Mouse (Mus musculus) left cerebral cortex, postnatal 10 days (tissue): ENCODE measurements around the gene Snx17. TPM values are rescaled to one million over a fixed set of nuclear protein-coding genes. Genes with fewer than 3 reads are reported as not detected.
"Not testable (repeated sequence)": the region's sequence is repeated elsewhere in the genome, so short reads cannot be mapped to it uniquely, and the experiment has no call there.

ENCODE experiments used
- DNase-seq, 2 experiments: peaks; one replicate each; pipeline ENCODE4 v3.0.0; 2021 to 2022; ENCODE audit warnings: low spot score in 2 of 2, mixed read lengths in 1 of 2; ENCODE audit errors: extremely low spot score in 1 of 2
- intact Hi-C: fragments of 180-260 bp; cut with DNase I; formaldehyde crosslinking; loops from one replicate; pipeline ENCODE4 v1.15.1; 2025
- total RNA-seq, 2 experiments: library from RNA; stranded (reverse); gene quantifications; 2 replicates each; pipeline ENCODE4 v1.2.3; 2021

Gene Snx17
- total RNA-seq, 2 experiments from 2014 or later = 73.4 to 74.6 TPM

DNA sequence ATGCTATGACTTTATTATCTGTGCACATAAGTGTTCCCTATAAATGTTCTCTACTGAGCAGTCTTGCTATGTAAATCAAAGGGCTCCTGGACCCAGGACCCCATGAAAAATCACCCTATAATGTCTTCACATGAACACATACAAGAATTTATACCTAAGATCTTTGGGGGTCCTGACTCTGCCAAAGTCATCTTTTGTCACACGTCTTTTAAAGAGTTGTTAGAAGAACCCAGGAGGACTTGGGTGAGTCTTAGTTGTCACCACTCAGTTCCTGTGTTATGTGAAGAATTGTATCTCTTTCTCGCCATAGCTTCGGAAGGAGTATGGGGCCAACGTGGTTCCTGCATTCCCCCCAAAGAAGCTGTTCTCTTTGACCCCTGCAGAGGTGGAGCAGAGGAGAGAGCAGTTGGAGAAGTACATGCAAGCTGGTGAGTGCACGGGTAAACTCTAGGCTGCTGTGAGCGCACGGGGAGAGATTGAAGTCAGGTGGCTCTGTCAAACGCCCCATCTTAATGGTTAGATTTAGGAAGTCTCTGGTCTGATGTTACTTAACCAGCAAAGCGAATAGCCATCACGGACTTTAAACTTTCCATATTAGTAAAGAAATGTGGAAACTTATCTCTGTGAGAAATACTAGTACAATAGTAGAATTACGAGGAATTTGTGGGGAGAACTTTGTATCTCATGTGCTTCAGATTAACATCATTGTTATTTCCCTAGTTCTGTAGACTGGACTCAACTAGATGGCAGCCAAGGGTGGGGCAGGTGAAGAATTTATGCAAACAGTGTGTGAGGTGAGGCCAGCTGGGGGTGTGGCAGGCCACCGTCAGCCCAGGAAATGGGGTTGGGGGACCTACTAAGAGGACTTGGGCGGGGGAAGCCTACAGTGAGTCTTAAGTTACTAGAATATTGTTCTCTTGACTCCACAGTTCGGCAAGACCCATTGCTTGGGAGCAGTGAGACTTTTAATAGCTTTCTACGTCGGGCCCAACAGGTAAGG lies 1.8 kb downstream of the Snx17 start:
- intact Hi-C loops = loop anchor here (5.0 kb wide), 1 partner anchor 58 kb away; the partner anchor contains the start of gene Krtcap3
- no peak for DNase-seq

DNA sequence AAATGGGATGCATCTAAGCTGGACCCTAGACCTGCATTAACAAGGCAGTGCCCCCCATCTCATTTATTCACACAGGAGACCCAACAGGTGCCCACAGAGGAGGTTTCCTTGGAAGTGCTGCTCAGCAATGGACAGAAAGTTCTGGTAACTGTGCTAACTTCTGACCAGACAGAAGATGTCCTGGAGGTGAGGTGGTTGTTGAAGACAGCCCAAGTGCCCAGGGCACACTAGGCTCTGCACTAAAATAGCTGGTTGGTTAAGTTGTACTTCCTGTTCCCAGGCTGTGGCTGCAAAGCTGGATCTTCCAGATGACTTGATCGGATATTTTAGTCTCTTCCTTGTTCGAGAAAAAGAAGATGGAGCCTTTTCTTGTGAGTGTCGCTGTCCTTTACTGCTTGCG lies 2.6 kb downstream of the Snx17 start:
- DNase-seq = no peak
- intact Hi-C loops = loop anchor here (5.0 kb wide), 1 partner anchor 57 kb away; the partner anchor contains the start of gene Krtcap3

DNA sequence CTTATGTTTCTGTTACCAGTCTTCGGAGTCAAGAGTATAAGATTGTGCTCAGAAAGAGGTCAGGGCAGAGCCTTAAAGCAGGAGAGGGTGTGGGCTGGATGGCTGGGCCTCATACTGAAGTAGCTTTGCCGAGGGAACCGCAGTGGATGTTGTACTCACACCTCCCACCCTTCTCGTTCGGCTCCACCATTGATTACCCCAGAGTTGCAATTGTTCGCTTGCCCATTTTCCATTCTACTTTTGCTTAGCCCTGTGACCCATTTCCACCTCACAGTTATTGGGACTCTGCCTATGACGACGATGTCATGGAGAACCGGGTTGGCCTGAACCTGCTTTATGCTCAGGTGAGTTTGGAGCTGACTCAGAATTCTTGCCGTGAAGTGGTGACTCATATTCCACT lies 3.2 kb downstream of the Snx17 start:
- DNase-seq = no peak
- intact Hi-C loops = loop anchor here (5.0 kb wide), 1 partner anchor 56 kb away; the partner anchor contains the start of gene Krtcap3

DNA sequence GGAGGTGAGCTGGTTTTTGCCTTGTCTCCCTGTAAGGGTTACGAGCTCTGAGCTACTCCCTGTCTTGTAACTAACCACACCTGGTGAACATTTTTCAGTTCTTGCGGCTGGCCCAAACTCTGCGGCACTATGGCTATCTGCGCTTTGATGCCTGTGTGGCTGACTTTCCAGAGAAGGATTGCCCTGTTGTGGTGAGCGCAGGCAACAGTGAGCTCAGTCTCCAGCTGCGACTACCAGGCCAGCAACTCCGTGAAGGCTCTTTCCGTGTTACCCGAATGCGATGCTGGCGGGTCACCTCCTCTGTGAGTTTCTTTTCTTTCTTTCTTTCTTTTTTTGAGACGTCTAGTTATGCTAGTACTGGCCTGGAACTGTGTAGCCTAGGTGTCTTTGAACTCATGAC lies 4.0 kb downstream of the Snx17 start:
- intact Hi-C loops = loop anchor here (5.0 kb wide), 1 partner anchor 55 kb away; the partner anchor contains the start of gene Krtcap3
- no peak for DNase-seq

DNA sequence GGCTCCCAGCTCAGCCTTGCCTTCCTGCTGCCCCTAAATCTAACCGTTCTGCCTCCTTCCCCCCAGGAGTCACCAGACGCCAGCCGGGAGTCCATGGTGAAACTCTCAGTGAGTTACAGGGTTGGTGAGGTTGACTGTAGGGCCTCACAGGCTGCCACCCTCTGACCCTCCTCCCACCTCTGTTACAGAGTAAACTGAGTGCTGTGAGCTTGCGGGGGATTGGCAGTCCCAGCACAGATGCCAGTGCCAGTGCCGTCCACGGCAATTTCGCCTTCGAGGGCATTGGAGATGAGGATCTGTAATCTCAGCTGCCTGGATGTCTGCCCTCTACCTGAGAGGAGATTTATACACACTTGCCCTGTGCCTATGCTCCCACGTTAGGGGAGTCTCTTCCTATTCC lies 5.1 kb downstream of the Snx17 start:
- intact Hi-C loops = loop anchor here (5.0 kb wide), 1 partner anchor 54 kb away; the partner anchor contains the start of gene Krtcap3
- DNase-seq = no peak

DNA sequence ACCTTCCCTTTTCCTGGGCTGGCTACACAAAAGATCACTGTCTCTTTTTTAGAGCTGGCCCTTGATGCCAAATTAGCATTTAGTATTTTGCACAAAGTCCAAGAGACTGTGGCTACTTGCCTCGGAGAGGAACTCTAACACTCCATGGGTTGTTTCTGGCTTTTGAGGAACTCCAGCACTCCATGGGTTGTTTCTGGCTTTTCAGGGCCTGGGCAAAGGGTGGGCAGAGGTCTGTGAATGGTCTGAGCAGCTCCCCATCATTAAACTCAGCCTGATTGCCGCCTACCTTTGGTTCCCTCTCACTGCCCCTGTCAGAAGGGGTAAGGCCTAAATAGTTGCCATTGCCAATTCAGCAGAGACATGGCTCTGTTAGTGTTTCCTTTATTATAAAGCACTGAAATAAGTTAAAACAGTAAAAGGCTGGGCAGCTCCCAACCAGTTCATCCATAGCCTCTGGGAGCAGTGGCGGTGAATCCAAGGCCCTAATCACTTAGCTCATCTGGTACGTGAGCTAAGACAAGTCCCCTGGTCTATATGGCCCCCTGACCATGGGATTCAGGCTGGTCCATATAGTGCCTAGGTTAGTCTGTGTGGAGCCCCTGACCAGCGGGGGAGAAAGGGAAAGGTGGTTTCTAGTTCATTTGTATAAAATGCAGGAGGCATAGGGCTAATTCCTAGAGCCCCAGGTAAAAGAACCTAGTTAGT lies 5.7 kb downstream of the Snx17 start:
- intact Hi-C loops = loop anchor here (5.0 kb wide), 1 partner anchor 54 kb away; the partner anchor contains the start of gene Krtcap3

DNA sequence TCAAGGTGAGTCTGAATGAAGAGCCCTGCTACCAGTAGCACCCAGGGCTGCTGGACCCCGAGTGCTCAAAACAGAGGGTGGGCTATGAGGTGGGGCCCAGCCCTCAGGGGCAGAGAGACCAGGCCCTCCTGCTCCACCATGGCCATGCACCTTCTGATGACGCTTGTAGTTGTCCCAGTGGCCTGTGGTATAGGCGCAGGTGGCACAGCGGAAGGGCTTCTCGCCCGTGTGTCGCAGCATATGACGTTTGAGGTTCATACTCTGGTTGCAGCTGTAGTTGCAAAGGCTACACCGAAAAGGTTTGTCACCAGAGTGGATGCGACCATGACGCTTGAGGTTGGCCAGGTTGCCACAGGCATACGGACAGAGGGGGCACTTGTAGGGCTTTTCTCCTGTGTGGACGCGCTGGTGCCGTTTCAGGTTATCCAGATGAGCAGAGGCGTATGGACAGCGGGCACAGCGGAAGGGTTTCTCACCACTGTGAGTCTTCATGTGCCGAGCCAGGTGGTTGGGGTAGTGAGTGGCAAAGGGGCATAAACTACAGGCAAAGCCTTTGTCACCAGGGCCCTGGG lies 6.4 kb downstream of the Snx17 start:
- no peak for DNase-seq
- intact Hi-C loops = loop anchor here (5.0 kb wide), 1 partner anchor 53 kb away; the partner anchor contains the start of gene Krtcap3

More for the DNA sequence above, 5.7 kb downstream of the Snx17 start:
- DNase-seq = no peak

DNA sequence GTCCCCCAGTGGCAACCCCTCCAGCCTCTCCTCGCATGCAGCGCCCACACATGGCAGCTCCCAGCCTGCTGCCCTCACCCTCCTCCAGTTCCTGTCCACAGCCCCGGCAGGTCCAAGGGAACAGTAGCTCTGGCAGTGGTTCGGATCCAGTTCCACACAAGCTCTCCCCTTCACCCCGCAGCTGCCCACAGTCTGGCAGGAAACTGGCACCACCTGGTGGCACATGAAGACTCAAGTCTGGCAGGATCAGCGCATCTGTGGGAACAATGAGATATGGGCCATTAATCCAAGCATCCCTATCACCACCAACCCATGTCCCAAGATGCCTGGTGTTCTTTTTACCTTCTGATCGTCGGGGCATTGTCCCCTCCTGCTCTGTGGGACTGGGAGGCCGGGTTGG lies 6.9 kb downstream of the Snx17 start:
- intact Hi-C loops = loop anchor here (5.0 kb wide), 1 partner anchor 52 kb away; the partner anchor contains the start of gene Krtcap3
- peak in 1 of 2 experiments; percentile 49 for DNase-seq

DNA sequence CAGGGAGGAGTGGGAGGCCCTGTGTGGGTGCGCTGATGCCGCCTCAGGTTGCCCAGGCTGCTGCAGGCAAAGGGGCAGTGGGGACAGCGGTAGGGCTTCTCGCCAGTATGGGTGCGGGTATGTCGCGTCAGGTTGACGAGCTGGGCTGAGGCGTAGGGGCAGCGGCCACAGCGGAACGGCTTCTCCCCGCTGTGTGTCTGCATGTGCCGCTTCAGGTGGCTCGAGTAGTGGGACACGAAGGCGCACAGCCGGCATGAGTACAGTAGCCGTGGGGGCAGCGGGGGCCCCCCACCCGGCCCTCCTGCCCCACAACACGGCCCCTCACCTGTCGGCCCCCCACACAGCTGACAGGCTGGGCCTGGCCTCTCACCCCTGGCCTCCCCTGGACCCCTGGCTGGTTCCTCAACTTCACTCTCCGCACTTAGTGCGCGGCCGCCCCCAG lies 7.3 kb downstream of the Snx17 start:
- peak in 1 of 2 experiments; percentile 68 for DNase-seq
- intact Hi-C loops = no loop called here

DNA sequence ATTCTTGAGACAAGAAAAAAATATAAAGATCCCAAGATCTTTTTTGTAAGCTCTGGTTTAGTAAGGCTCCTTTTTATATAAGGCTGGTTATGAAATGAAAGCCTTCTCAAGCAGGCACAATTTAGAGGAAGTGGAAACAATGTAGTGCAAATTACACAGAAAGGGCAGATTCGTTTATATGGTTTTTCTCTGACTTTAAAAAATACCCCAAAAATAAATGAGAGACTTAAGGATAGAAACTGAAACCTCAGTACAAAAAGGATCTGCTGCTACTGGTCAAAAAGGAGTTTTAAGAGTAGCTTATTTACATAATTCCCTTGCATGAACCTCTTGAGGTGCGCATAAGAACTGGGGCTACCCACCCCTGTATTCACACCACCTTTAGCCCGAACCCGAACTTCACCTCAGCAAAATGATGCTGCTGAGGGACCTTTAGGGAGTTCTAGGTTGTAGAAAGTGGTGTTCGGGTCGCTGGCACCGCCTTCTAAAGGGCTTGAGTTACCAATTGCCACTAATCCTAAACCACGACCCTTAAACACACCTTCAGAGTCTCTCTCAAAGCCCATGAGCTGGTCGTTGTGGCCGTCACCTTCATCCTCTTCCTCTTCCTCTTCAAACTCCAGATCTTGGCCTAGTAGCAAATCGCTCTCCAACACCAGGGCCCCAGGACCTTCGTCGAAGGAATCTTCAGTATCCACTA lies 8.2 kb downstream of the Snx17 start:
- intact Hi-C loops = no loop called here
- no peak for DNase-seq

DNA sequence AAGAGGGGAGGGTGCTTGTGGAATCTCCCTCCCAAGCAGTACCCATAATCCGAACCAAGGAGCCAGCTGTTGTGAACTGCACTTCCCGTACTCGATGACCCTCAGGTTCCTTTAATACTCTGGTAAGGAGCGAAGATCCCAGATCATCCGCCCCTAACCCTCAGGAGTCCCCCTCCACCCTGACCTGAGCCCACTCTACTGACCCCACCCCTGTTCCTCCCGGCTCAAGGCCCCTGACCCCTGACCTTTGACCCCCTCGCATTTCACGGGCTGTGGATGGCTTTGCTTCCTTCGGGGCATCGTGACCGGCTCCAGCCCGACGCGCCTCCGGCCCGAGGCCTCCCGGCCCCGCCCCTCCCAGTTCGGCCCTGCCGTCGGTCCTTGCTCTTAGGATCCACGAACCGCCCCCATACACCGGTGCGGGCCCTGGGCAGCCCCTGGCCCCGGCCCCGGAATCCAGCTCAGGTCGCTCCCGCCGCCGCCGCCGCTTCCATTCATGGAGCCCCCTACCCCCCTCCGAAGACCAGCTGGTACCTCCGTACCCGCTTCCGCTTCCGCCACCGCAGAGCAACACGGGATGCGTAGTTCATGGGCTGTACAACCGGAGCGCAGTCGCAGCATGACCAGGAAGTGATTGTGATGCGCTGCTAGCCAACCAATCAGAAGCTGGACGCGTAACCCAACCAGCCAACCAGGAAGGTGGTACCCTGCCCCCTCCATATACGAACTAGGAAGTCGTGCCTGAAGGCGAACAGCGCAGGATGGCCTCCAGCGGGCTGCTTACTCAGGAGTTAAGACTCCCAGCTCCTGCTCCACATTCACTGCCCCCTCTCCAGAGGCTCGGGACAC lies 8.9 kb downstream of the Snx17 start, which contains the start of gene Zfp513:
Gene Zfp513 (minus strand): TSS at position 562 of the 849 bp plus-strand sequence.
- DNase-seq = peak; percentile 97 to 99
- intact Hi-C loops = no loop called here

DNA sequence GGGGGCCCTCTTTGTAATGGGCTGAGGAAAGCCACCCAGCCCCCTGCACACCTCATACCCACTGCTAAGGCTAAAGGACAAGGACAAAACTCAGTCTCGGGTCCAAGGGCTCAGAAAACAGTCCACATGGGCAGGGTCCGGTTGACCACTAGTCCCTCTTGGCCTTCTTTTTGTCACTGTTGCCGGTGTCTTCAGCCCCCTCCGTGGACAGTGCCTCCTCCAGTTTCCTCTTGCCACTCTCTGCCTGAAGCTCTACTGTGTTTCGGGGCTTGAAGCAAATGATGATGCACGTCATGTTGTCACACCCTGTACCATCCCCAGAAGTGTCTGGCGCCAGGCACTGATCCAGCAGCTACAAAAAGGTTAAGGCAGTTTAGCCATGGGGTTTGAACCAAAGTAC lies 9.9 kb downstream of the Snx17 start:
- intact Hi-C loops = no loop called here
- DNase-seq = no peak

DNA sequence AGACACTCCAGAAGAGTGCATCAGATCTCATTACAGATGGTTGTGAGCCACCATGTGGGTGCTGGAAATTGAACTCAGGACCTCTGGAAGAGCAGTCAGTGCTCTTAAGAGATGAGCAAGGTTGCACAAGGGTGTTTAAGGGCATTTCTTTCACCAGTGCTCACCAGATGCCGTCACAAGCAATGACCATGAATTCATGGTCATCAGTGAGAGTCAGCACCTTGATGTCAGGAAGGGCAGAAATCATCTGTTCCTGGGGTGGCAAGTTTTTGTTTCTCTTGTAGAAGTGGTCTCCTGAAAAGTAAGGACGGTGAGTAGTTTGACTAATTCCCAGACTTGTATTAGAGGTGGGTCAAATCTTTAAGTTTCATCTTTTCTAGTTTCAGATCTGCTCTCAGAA lies 10.8 kb downstream of the Snx17 start:
- DNase-seq = no peak
- intact Hi-C loops = no loop called here

DNA sequence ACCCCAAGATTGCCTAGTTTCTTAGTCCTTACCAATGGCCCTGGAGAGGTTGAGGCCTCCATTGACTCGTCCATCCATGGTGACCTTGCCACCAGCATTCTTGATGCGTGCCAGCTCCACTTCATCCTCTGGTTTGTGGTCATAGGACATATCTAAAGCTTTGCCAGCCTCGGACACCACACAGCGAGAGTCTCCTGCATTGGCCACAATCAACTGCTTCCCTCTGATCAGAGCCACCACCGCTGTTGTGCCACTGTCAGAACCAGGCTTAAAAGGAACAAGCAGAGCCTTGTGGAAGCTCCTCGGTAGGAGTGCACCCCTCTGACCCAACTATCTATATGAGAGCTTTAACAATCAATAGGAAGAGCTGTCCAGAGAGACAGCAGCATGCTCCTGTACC lies 11.4 kb downstream of the Snx17 start:
- no peak for DNase-seq
- intact Hi-C loops = no loop called here

DNA sequence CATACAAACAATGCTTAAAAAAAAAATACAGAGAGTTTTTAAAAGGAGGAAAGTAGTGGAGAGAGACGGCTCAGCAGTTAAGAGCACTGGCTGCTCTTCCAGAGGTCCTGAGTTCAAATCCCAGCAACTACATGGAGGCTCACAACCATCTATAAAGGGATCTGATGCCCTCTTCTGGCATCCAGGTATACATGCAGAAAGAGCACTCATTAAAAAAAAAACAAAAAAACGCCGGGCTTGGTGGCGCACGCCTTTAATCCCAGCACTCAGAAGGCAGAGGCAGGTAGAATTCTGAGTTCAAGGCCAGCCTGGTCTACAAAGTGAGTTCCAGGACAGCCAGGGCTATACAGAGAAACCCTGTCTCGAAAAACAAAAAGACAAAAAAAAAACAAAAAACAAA lies 23.5 kb downstream of the Snx17 start:
- not testable (repeated sequence) for DNase-seq
- intact Hi-C loops = loop anchor here (5.0 kb wide), 1 partner anchor 111 kb away; no protein-coding TSS in a partner anchor

DNA sequence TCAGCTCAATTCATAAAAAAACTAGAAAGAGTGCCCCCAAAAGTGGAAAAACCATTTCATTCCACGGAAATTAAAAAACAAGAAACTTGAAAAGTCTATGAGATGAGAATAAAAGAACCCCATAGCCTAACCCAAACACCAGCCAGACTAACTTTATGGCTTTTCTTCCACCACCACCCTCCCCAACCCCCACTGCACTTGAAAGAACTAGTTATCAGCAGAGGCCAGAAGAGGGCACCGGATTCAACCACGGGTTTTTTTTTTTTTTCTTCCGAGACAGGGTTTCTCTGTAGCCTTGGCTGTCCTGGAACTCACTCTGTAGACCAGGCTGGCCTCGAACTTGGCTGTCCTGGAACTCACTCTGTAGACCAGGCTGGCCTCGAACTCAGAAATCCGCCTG lies 25.3 kb downstream of the Snx17 start:
- intact Hi-C loops = loop anchor here (5.0 kb wide), 1 partner anchor 109 kb away; no protein-coding TSS in a partner anchor

DNA sequence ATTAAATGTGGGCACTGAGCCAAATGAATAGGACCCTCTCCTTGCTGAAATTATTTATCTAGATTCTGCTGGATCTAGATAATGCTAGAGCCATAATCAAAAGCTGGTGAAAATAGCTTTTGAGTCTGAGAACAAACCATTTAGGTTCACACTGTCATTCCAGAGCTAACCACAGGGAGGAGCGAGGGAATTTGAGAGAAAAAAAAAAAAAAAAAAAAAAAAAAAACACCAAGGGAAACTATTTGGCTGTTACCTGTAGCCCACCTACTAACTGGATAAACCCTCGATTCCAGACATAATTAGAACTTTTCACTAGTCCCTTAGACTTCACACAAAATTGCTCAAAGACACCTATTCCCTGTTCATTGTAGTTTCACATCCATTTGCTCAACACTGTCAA lies 26.0 kb downstream of the Snx17 start:
- DNase-seq = no peak
- intact Hi-C loops = loop anchor here (5.0 kb wide), 1 partner anchor 108 kb away; no protein-coding TSS in a partner anchor

More for the DNA sequence above, 25.3 kb downstream of the Snx17 start:
- no peak for DNase-seq
